Mouse (Mus musculus) left cerebral cortex, adult 8-10 months (tissue): ENCODE results near the gene Bckdk. TPM values are rescaled to one million over a fixed set of nuclear protein-coding genes. Genes with fewer than 3 reads are reported as not detected.
"Not testable (repeated sequence)": the region's sequence is repeated elsewhere in the genome, so short reads cannot be mapped to it uniquely, and the experiment has no call there.

Experiments used
- DNase-seq, 2 experiments: peaks; one replicate each; pipeline ENCODE4 v3.0.0; 2022; ENCODE audit warnings: low spot score in 2 of 2
- total RNA-seq, 4 experiments: library from RNA; stranded (reverse); gene quantifications; 2 replicates each; pipeline ENCODE4 v1.2.4; 2022

Bckdk gene
- total RNA-seq, 4 experiments from 2014 or later: 39.4 to 47.5 (median 44.3) TPM

- not testable (repeated sequence) for DNase-seq
These were observed 8.0 kb upstream of the Bckdk start for GRCm38 (mm10) chr7:127895891-127896290.

- DNase-seq: no peak
These were observed 7.5 kb upstream of the Bckdk start for GRCm38 (mm10) chr7:127896384-127896783.

GRCm38 (mm10) chr7:127897542-127897941, 6.3 kb upstream of the Bckdk start:
- no peak for DNase-seq

- no peak for DNase-seq
These were observed 5.5 kb upstream of the Bckdk start for GRCm38 (mm10) chr7:127898179-127898956.

- DNase-seq: no peak
These were observed 3.9 kb upstream of the Bckdk start for GRCm38 (mm10) chr7:127899997-127900396.

GRCm38 (mm10) chr7:127901772-127902171, 2.1 kb upstream of the Bckdk start:
- DNase-seq: no peak

GRCm38 (mm10) chr7:127907939-127908338, 4.1 kb downstream of the Bckdk start:
- DNase-seq: no peak

GRCm38 (mm10) chr7:127908656-127909055, 4.8 kb downstream of the Bckdk start:
- no peak for DNase-seq

GRCm38 (mm10) chr7:127912190-127912871, 8.4 kb downstream of the Bckdk start, which contains the start of gene Kat8:
TSS of gene Kat8 (plus strand) at chr7:127912516.
- DNase-seq: peak; percentile 76 to 86

GRCm38 (mm10) chr7:127912938-127913337, 9.1 kb downstream of the Bckdk start:
- DNase-seq: no peak

GRCm38 (mm10) chr7:127915293-127915692, 11.4 kb downstream of the Bckdk start:
- no peak for DNase-seq

GRCm38 (mm10) chr7:127918203-127918602, 14.3 kb downstream of the Bckdk start:
- DNase-seq: no peak

GRCm38 (mm10) chr7:127919290-127919689, 15.4 kb downstream of the Bckdk start:
- no peak for DNase-seq

- DNase-seq: no peak
These were observed 17.6 kb downstream of the Bckdk start for GRCm38 (mm10) chr7:127921516-127921915.

- no peak for DNase-seq
These were observed 18.8 kb downstream of the Bckdk start for GRCm38 (mm10) chr7:127922451-127923275.

GRCm38 (mm10) chr7:127923714-127924113, 19.8 kb downstream of the Bckdk start:
- no peak for DNase-seq

GRCm38 (mm10) chr7:127925252-127925651, 21.4 kb downstream of the Bckdk start:
- no peak for DNase-seq

GRCm38 (mm10) chr7:127926066-127926465, 22.2 kb downstream of the Bckdk start:
- no peak for DNase-seq

- DNase-seq: no peak
These were observed 23.0 kb downstream of the Bckdk start for GRCm38 (mm10) chr7:127926846-127927245.

GRCm38 (mm10) chr7:127927726-127928125, 23.8 kb downstream of the Bckdk start:
- DNase-seq: no peak

GRCm38 (mm10) chr7:127928596-127928995, 24.7 kb downstream of the Bckdk start:
- DNase-seq: no peak

GRCm38 (mm10) chr7:127929923-127930322, 26.0 kb downstream of the Bckdk start, which contains the start of gene Prss8:
TSS of gene Prss8 (minus strand) at chr7:127930104.
- DNase-seq: no peak
